8 mouse cellular contexts compared by ENCODE assay signal in genomic region chr17:26203321-26203811, GRCm38 (mm10). TPM values are rescaled to one million over a fixed set of nuclear protein-coding genes. Genes with fewer than 3 reads are reported as not detected.
DNase-seq lines count a peak whose midpoint lies in the region; ATAC-seq and TF ChIP-seq lines count a peak whose summit lies in the region.

No protein-coding gene starts in this region.

- peak overlapping the region; percentile 14 for H3K4me3 ChIP-seq in bone marrow, adult 2 months (replicated peaks; ENCODE audit: control insufficient read depth, low read depth, low read length)
- peak overlapping the region; percentile 44 for H3K4me3 ChIP-seq in limb, embryonic 11.5 days (ENCODE audit: low read depth, low read length)
- peak overlapping the region; percentile 42 for H3K4me3 ChIP-seq in midbrain, embryonic 13.5 days (replicated peaks)

- TF ChIP-seq POLR2A in bone marrow, adult 2 months (IDR thresholded peaks at IDR 0.05; ENCODE audit: borderline replicate concordance, control insufficient read depth, low read depth, low read length) = no peak

- no peak for TF ChIP-seq CTCF in bone marrow, adult 2 months (IDR thresholded peaks at IDR 0.05; ENCODE audit: control insufficient read depth, insufficient read depth, low read length)

- no peak overlapping the region for H3K27ac ChIP-seq in bone marrow, adult 2 months (ENCODE audit: control insufficient read depth, insufficient read depth, low read depth, low read length, poor library complexity)
- H3K27ac ChIP-seq in limb, embryonic 11.5 days (replicated peaks; ENCODE audit: low read depth, low read length) = no peak overlapping the region
- H3K27ac ChIP-seq in midbrain, embryonic 13.5 days = no peak overlapping the region

- H3K4me1 ChIP-seq in bone marrow, adult 2 months (ENCODE audit: control insufficient read depth, insufficient read depth, low read length) = no peaks in the 10 kb centered on the region; the same call in 1 of the 2 replicates
- peaks cover 14% of the 10 kb centered on the region for H3K4me1 ChIP-seq in limb, embryonic 11.5 days (ENCODE audit: control insufficient read depth, insufficient read depth, low read length)
- peaks cover 28% of the 10 kb centered on the region for H3K4me1 ChIP-seq in midbrain, embryonic 13.5 days (replicated peaks)

- H3K36me3 ChIP-seq in limb, embryonic 11.5 days (ENCODE audit: control insufficient read depth, insufficient read depth, low read length) = no peaks in the 10 kb centered on the region
- H3K36me3 ChIP-seq in midbrain, embryonic 13.5 days = no peaks in the 10 kb centered on the region

- peak; percentile 72 for ATAC-seq in frontal cortex, adult (ENCODE audit: low TSS enrichment)
- no peak for ATAC-seq in limb, embryonic 11.5 days (ENCODE audit: insufficient number of reproducible peaks, low FRiP score, low TSS enrichment, low read depth)
- no peak for ATAC-seq in midbrain, embryonic 13.5 days

- peaks cover 54% of the 10 kb centered on the region for H3K27me3 ChIP-seq in limb, embryonic 11.5 days (ENCODE audit: control insufficient read depth, insufficient read depth, low read length)
- H3K27me3 ChIP-seq in midbrain, embryonic 13.5 days = peaks cover 72% of the 10 kb centered on the region

- 1% methylated on average over 30 of the region's 30 CpGs for WGBS in bone marrow, adult 2 months
- WGBS in limb, embryonic 11.5 days = under 1% methylated on average over 30 of the region's 30 CpGs
- 1% methylated on average over 30 of the region's 30 CpGs for WGBS in midbrain, embryonic 13.5 days

- H3K9me3 ChIP-seq in limb, embryonic 11.5 days (ENCODE audit: control insufficient read depth, low read length) = no peaks in the 10 kb centered on the region
- no peaks in the 10 kb centered on the region for H3K9me3 ChIP-seq in midbrain, embryonic 13.5 days

- peak; percentile 11 for DNase-seq in embryo, embryonic 10.5 days (ENCODE audit: low spot score)
- DNase-seq in embryo, embryonic 10 days (ENCODE audit: low spot score) = no peak
- peak; percentile 56 for DNase-seq in kidney, adult 18-20 months
- DNase-seq in limb, embryonic 11.5 days (ENCODE audit: low spot score) = peak; percentile 51
- peak; percentile 25 for DNase-seq in thymus, postnatal 14 days

- peak overlapping the region; percentile 82 for H3K4me2 ChIP-seq in limb, embryonic 11.5 days (ENCODE audit: low read depth, severe bottlenecking)
- H3K4me2 ChIP-seq in midbrain, embryonic 13.5 days (replicated peaks) = peak overlapping the region; percentile 69

- no peak overlapping the region for H3K9ac ChIP-seq in limb, embryonic 11.5 days (ENCODE audit: low read length)
- peak overlapping the region; percentile 17 for H3K9ac ChIP-seq in midbrain, embryonic 13.5 days (replicated peaks)

RNA-seq across cellular contexts. Expression of gene Rgs11, which starts 0.6 kb away (rescaled TPM):
- 1.2 TPM in 1 of 2 replicates, not detected in the other for polyA plus RNA-seq in bone marrow, adult 2 months (2011; ENCODE audit: insufficient read depth, insufficient read length, low replicate concordance, missing spikeins)
- polyA plus RNA-seq in limb, embryonic 11.5 days (2014; fragmentation: Nextera tagmentation; extraction: Ambion mirVana) = 1.1 and 1.8 TPM in 2 replicates
- 2.0 and 3.0 TPM in 2 replicates for polyA plus RNA-seq in midbrain, embryonic 13.5 days (2015; fragmentation: Nextera tagmentation; extraction: Ambion mirVana)

RNA-seq across cellular contexts. Expression of gene Arhgdig, which starts 4.2 kb away (rescaled TPM):
- 4.0 TPM in 1 of 2 replicates, not detected in the other for polyA plus RNA-seq in bone marrow, adult 2 months (2011; ENCODE audit: insufficient read depth, insufficient read length, low replicate concordance, missing spikeins)
- 3.5 and 4.7 TPM in 2 replicates for polyA plus RNA-seq in limb, embryonic 11.5 days (2014; fragmentation: Nextera tagmentation; extraction: Ambion mirVana)
- 28.1 and 28.3 TPM in 2 replicates for polyA plus RNA-seq in midbrain, embryonic 13.5 days (2015; fragmentation: Nextera tagmentation; extraction: Ambion mirVana)

RNA-seq across cellular contexts. Expression of gene Pdia2, which starts 4.5 kb away (rescaled TPM):
- polyA plus RNA-seq in bone marrow, adult 2 months (2011; ENCODE audit: insufficient read depth, insufficient read length, low replicate concordance, missing spikeins) = 10.9 and 23.9 TPM in 2 replicates
- 0.27 and 1.1 TPM in 2 replicates for polyA plus RNA-seq in limb, embryonic 11.5 days (2014; fragmentation: Nextera tagmentation; extraction: Ambion mirVana)
- polyA plus RNA-seq in midbrain, embryonic 13.5 days (2015; fragmentation: Nextera tagmentation; extraction: Ambion mirVana) = not detected in 2 replicates

RNA-seq across cellular contexts. Expression of gene Fam234a, which starts 40.7 kb away (rescaled TPM):
- polyA plus RNA-seq in bone marrow, adult 2 months (2011; ENCODE audit: insufficient read depth, insufficient read length, low replicate concordance, missing spikeins) = 4.7 and 9.0 TPM in 2 replicates
- polyA plus RNA-seq in limb, embryonic 11.5 days (2014; fragmentation: Nextera tagmentation; extraction: Ambion mirVana) = 25.7 and 26.0 TPM in 2 replicates
- polyA plus RNA-seq in midbrain, embryonic 13.5 days (2015; fragmentation: Nextera tagmentation; extraction: Ambion mirVana) = 25.3 and 31.0 TPM in 2 replicates

RNA-seq across cellular contexts. Expression of gene Luc7l, which starts 49.3 kb away (rescaled TPM):
- polyA plus RNA-seq in bone marrow, adult 2 months (2011; ENCODE audit: insufficient read depth, insufficient read length, low replicate concordance, missing spikeins) = 45.6 and 59.8 TPM in 2 replicates
- 146 and 153 TPM in 2 replicates for polyA plus RNA-seq in limb, embryonic 11.5 days (2014; fragmentation: Nextera tagmentation; extraction: Ambion mirVana)
- polyA plus RNA-seq in midbrain, embryonic 13.5 days (2015; fragmentation: Nextera tagmentation; extraction: Ambion mirVana) = 121 and 126 TPM in 2 replicates
